Mouse (Mus musculus): ENCODE data around the gene 5330417H12Rik. TPM values are rescaled to one million over a fixed set of nuclear protein-coding genes. Genes with fewer than 3 reads are reported as not detected.
A peak's percentile ranks its signal among the peaks of the same experiment; 100 is the strongest.

The 5330417H12Rik gene
- polyA plus RNA-seq, 1 experiment from 2014 or later, result not detected

GRCm38 (mm10) chr7:107620137-107620536, 4.8 kb downstream of the 5330417H12Rik start:
- Histone ChIP-seq H3K36me3 (no peaks in the 10 kb centered on the region), H3K4me3 (replicated peaks) (no peak overlapping the region), H3K27ac (no peak overlapping the region), H3K9me3 (no peaks in the 10 kb centered on the region), H3K9ac (replicated peaks) (no peak overlapping the region), H3K4me2 (replicated peaks) (no peak overlapping the region), H3K27me3 (no peaks in the 10 kb centered on the region), H3K4me1 (replicated peaks) (no peaks in the 10 kb centered on the region)
- WGBS, result 79% methylated on average over 3 of the region's 3 CpGs
- no peak for ATAC-seq

GRCm38 (mm10) chr7:107619225-107619624, 5.7 kb downstream of the 5330417H12Rik start:
- Histone ChIP-seq H3K4me3 (replicated peaks) (no peak overlapping the region), H3K9me3 (no peaks in the 10 kb centered on the region), H3K4me1 (replicated peaks) (no peaks in the 10 kb centered on the region), H3K9ac (replicated peaks) (no peak overlapping the region), H3K36me3 (no peaks in the 10 kb centered on the region), H3K4me2 (replicated peaks) (no peak overlapping the region), H3K27me3 (no peaks in the 10 kb centered on the region), H3K27ac (no peak overlapping the region)
- 77% methylated on average over 4 of the region's 4 CpGs for WGBS
- no peak for ATAC-seq

GRCm38 (mm10) chr7:107618028-107618992, 6.7 kb downstream of the 5330417H12Rik start:
- H3K4me1 ChIP-seq (replicated peaks), result no peaks in the 10 kb centered on the region
- H3K36me3 ChIP-seq, result no peaks in the 10 kb centered on the region
- 39% methylated on average over 11 of the region's 11 CpGs for WGBS
- H3K4me2 ChIP-seq (replicated peaks), result no peak overlapping the region
- H3K4me3 ChIP-seq (replicated peaks), result no peak overlapping the region
- no peak overlapping the region for H3K27ac ChIP-seq
- no peak for ATAC-seq
- H3K27me3 ChIP-seq, result no peaks in the 10 kb centered on the region
- no peaks in the 10 kb centered on the region for H3K9me3 ChIP-seq
- H3K9ac ChIP-seq (replicated peaks), result no peak overlapping the region

- Histone ChIP-seq H3K4me2 (replicated peaks) (no peak overlapping the region), H3K9ac (replicated peaks) (no peak overlapping the region), H3K9me3 (no peaks in the 10 kb centered on the region), H3K4me3 (replicated peaks) (no peak overlapping the region), H3K27ac (no peak overlapping the region), H3K27me3 (no peaks in the 10 kb centered on the region), H3K36me3 (no peaks in the 10 kb centered on the region), H3K4me1 (replicated peaks) (no peaks in the 10 kb centered on the region)
- WGBS, result 91% methylated on average over 5 of the region's 5 CpGs
- no peak for ATAC-seq
These were observed 14.1 kb downstream of the 5330417H12Rik start for GRCm38 (mm10) chr7:107610880-107611279.

GRCm38 (mm10) chr7:107609622-107610255, 15.2 kb downstream of the 5330417H12Rik start:
- no peak for ATAC-seq
- no peaks in the 10 kb centered on the region for H3K36me3 ChIP-seq
- no peak overlapping the region for H3K27ac ChIP-seq
- no peaks in the 10 kb centered on the region for H3K9me3 ChIP-seq
- 90% methylated on average over 2 of the region's 2 CpGs for WGBS
- H3K27me3 ChIP-seq, result no peaks in the 10 kb centered on the region
- H3K4me3 ChIP-seq (replicated peaks), result no peak overlapping the region
- no peak overlapping the region for H3K9ac ChIP-seq (replicated peaks)
- H3K4me2 ChIP-seq (replicated peaks), result no peak overlapping the region
- no peaks in the 10 kb centered on the region for H3K4me1 ChIP-seq (replicated peaks)

- Histone ChIP-seq H3K9ac (replicated peaks) (no peak overlapping the region), H3K9me3 (no peaks in the 10 kb centered on the region), H3K27ac (no peak overlapping the region), H3K4me1 (replicated peaks) (no peaks in the 10 kb centered on the region), H3K36me3 (no peaks in the 10 kb centered on the region), H3K4me2 (replicated peaks) (no peak overlapping the region), H3K4me3 (replicated peaks) (no peak overlapping the region), H3K27me3 (no peaks in the 10 kb centered on the region)
- no peak for ATAC-seq
- 90% methylated on average over 1 of the region's 1 CpGs for WGBS
These were observed 17.2 kb downstream of the 5330417H12Rik start for GRCm38 (mm10) chr7:107607766-107608165.

GRCm38 (mm10) chr7:107602913-107603312, 22.0 kb downstream of the 5330417H12Rik start:
- no peaks in the 10 kb centered on the region for H3K36me3 ChIP-seq
- H3K4me2 ChIP-seq (replicated peaks), result no peak overlapping the region
- ATAC-seq, result no peak
- 53% methylated on average over 6 of the region's 6 CpGs for WGBS
- no peaks in the 10 kb centered on the region for H3K9me3 ChIP-seq
- no peak overlapping the region for H3K9ac ChIP-seq (replicated peaks)
- no peak overlapping the region for H3K27ac ChIP-seq
- no peaks in the 10 kb centered on the region for H3K27me3 ChIP-seq
- H3K4me3 ChIP-seq (replicated peaks), result no peak overlapping the region
- H3K4me1 ChIP-seq (replicated peaks), result no peaks in the 10 kb centered on the region

- no peaks in the 10 kb centered on the region for H3K9me3 ChIP-seq
- H3K36me3 ChIP-seq, result no peaks in the 10 kb centered on the region
- H3K27ac ChIP-seq, result no peak overlapping the region
- no peak for ATAC-seq
- H3K4me2 ChIP-seq (replicated peaks), result no peak overlapping the region
- no peaks in the 10 kb centered on the region for H3K27me3 ChIP-seq
- no peaks in the 10 kb centered on the region for H3K4me1 ChIP-seq (replicated peaks)
- no peak overlapping the region for H3K4me3 ChIP-seq (replicated peaks)
- no peak overlapping the region for H3K9ac ChIP-seq (replicated peaks)
- WGBS, result 81% methylated on average over 4 of the region's 4 CpGs
These were observed 22.5 kb downstream of the 5330417H12Rik start for GRCm38 (mm10) chr7:107602505-107602904.

GRCm38 (mm10) chr7:107600651-107601050, 24.3 kb downstream of the 5330417H12Rik start:
- 84% methylated on average over 5 of the region's 5 CpGs for WGBS
- ATAC-seq, result no peak
- Histone ChIP-seq H3K4me3 (replicated peaks) (no peak overlapping the region), H3K27me3 (peaks cover under 1% of the 10 kb centered on the region), H3K27ac (no peak overlapping the region), H3K36me3 (no peaks in the 10 kb centered on the region), H3K9ac (replicated peaks) (no peak overlapping the region), H3K4me1 (replicated peaks) (no peaks in the 10 kb centered on the region), H3K4me2 (replicated peaks) (no peak overlapping the region), H3K9me3 (no peaks in the 10 kb centered on the region)

- Histone ChIP-seq H3K9ac (replicated peaks) (no peak overlapping the region), H3K4me3 (replicated peaks) (no peak overlapping the region), H3K4me2 (replicated peaks) (no peak overlapping the region), H3K9me3 (no peaks in the 10 kb centered on the region), H3K27me3 (peaks cover 6% of the 10 kb centered on the region), H3K36me3 (no peaks in the 10 kb centered on the region), H3K27ac (no peak overlapping the region), H3K4me1 (replicated peaks) (peaks cover 9% of the 10 kb centered on the region)
- ATAC-seq, result no peak
- WGBS, result 87% methylated on average over 3 of the region's 3 CpGs
These were observed 27.0 kb downstream of the 5330417H12Rik start for GRCm38 (mm10) chr7:107597956-107598355.

- Histone ChIP-seq H3K36me3 (no peaks in the 10 kb centered on the region), H3K27me3 (peaks cover 6% of the 10 kb centered on the region), H3K9ac (replicated peaks) (no peak overlapping the region), H3K4me1 (replicated peaks) (peaks cover 9% of the 10 kb centered on the region), H3K4me2 (replicated peaks) (no peak overlapping the region), H3K9me3 (no peaks in the 10 kb centered on the region), H3K4me3 (replicated peaks) (no peak overlapping the region), H3K27ac (no peak overlapping the region)
- no peak for ATAC-seq
These were observed 28.2 kb downstream of the 5330417H12Rik start for GRCm38 (mm10) chr7:107596753-107597152.

- WGBS, result 13% methylated on average over 13 of the region's 13 CpGs
- peak overlapping the region; percentile 61; the same call in 1 of the 2 replicates for H3K9ac ChIP-seq (replicated peaks)
- peak overlapping the region; percentile 51 for H3K4me3 ChIP-seq (replicated peaks)
- peaks cover 9% of the 10 kb centered on the region for H3K4me1 ChIP-seq (replicated peaks)
- H3K27me3 ChIP-seq, result peaks cover 6% of the 10 kb centered on the region
- no peaks in the 10 kb centered on the region for H3K9me3 ChIP-seq
- peak overlapping the region; percentile 92 for H3K4me2 ChIP-seq (replicated peaks)
- ATAC-seq, result no peak
- no peaks in the 10 kb centered on the region for H3K36me3 ChIP-seq
- no peak overlapping the region for H3K27ac ChIP-seq
These were observed 29.5 kb downstream of the 5330417H12Rik start for GRCm38 (mm10) chr7:107595426-107595825.

All from midbrain, embryonic 13.5 days (tissue).